Mouse (Mus musculus): ENCODE measurements around the gene Vmn1r229. TPM values are rescaled to one million over a fixed set of nuclear protein-coding genes. Genes with fewer than 3 reads are reported as not detected.

Vmn1r229 gene
- total RNA-seq (2017): 0.12 TPM in 1 of 2 replicates, not detected in the other

- ATAC-seq (ENCODE audit: extremely low read depth, insufficient number of reproducible peaks, low FRiP score, poor library complexity, severe bottlenecking): no peak
These were observed at the start of gene Vmn1r229 for GRCm38 (mm10) chr17:20811255-20811654. Vmn1r229 (plus strand) TSS chr17:20811555.

GRCm38 (mm10) chr17:20786057-20786456 is 25.3 kb upstream of the Vmn1r229 start, which contains the start of gene Vmn1r228:
Vmn1r228 (minus strand) TSS chr17:20786157.
- no peak for ATAC-seq (ENCODE audit: extremely low read depth, insufficient number of reproducible peaks, low FRiP score, poor library complexity, severe bottlenecking)

GRCm38 (mm10) chr17:20840144-20840543 is 28.8 kb downstream of the Vmn1r229 start, which contains the start of gene Vmn1r230:
Vmn1r230 (plus strand) TSS chr17:20840444.
- ATAC-seq (ENCODE audit: extremely low read depth, insufficient number of reproducible peaks, low FRiP score, poor library complexity, severe bottlenecking): no peak

Other genes starting within 250 kb of the Vmn1r229 start
- not detected in 2 replicates for gene Vmn2r109, start 246.8 kb upstream of the Vmn1r229 start, total RNA-seq (2017)
- not detected in 2 replicates for gene Vmn2r110, start 215.1 kb upstream of the Vmn1r229 start, total RNA-seq (2017)
- not detected in 2 replicates for gene Fpr-rs3, start 186.7 kb upstream of the Vmn1r229 start, total RNA-seq (2017)
- not detected in 2 replicates for gene Vmn1r226, start 128.7 kb upstream of the Vmn1r229 start, total RNA-seq (2017)
- 0.37 TPM in 1 of 2 replicates, not detected in the other for gene Vmn1r227, start 81.7 kb upstream of the Vmn1r229 start, total RNA-seq (2017)
- gene Vmn1r228, start 25.4 kb upstream of the Vmn1r229 start, total RNA-seq (2017): 0.12 TPM in 1 of 2 replicates, not detected in the other
- 0.12 TPM in 1 of 2 replicates, not detected in the other for gene Vmn1r230, start 28.9 kb downstream of the Vmn1r229 start, total RNA-seq (2017)
- gene Vmn1r231, start 93.5 kb downstream of the Vmn1r229 start, total RNA-seq (2017): not detected in 2 replicates
- gene Vmn1r232, start 108.2 kb downstream of the Vmn1r229 start, total RNA-seq (2017): not detected in 2 replicates
- gene Ppp2r1a, start 133.8 kb downstream of the Vmn1r229 start, total RNA-seq (2017): 109 and 120 TPM in 2 replicates
- not detected in 2 replicates for gene Vmn1r233, start 184.9 kb downstream of the Vmn1r229 start, total RNA-seq (2017)
- 19.4 and 19.8 TPM in 2 replicates for gene Zfp160, start 197.3 kb downstream of the Vmn1r229 start, total RNA-seq (2017)

Data from neutrophil, adult 5-6 weeks (primary cell).